Mouse (Mus musculus): ENCODE data around the gene 1700029P11Rik.

DNA sequence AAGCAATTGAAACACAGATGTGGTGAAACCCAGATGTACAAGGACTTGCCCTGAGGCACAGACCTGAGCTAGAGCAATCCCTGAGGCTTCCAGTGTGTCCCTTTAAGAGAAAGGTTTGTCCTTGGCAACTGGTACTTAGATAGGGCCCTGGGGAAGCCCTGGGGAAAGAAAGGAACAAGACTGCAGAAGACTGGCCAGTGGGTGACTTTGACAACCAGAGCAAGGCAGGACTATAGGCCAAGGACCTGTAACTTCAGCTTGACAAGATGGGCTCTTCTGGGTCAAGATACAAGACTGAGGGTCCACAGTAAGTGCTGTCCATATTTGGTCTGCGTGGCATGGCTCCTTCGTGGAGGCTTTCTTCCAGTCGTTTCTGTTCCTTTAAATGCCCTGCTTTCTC is 7.3 kb downstream of the 1700029P11Rik start, which contains the start of gene Xrcc6:
- TF ChIP-seq CTCF (IDR thresholded peaks at IDR 0.05; ENCODE audit: low read depth), result no peak
- TF ChIP-seq EP300 (optimal IDR thresholded peaks at IDR 0.05), result no peak

Measured in stomach, postnatal 0 days (tissue).